Mouse (Mus musculus): ENCODE results near the gene Wdr26. TPM values are rescaled to one million over a fixed set of nuclear protein-coding genes. Genes with fewer than 3 reads are reported as not detected.

The Wdr26 gene
- polyA plus RNA-seq, 2 experiments from 2014 or later: 34.8 to 59.7 TPM

DNA sequence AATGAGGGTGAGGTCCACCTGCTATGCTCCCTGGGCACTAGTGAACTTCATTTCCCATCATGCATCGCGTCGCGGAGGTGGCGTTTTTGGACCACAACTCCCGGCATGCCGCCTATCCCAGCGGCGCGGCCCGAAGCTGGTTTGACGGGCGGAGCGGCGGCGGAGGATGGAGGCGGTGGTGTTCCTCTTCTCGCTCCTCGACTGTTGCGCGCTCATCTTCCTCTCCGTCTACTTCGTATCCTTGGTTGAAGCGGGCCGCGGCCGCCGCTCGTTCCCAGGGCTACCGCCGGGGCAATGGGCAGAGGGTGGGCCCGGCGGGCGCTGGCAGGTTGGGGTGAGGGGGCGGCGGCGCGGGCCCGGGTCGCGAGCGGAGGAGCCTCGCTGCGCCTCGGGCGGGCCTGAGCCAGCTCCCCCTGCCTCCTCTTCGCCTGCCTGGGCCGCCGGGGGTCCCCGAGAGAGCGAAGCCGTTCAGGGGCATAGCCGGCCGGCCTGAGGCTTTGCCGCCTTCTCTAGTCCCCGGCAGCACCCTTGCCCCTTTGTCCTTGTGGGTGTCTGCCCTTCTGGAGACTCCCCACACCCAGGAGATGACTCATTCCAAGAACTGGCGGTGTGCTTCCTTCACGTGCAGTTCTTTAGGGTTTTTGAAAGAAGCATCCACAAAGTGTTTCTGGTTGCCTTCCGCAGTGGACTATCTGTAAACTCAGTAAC lies 60.8 kb downstream of the Wdr26 start:
- ATAC-seq: peak; percentile 81

DNA sequence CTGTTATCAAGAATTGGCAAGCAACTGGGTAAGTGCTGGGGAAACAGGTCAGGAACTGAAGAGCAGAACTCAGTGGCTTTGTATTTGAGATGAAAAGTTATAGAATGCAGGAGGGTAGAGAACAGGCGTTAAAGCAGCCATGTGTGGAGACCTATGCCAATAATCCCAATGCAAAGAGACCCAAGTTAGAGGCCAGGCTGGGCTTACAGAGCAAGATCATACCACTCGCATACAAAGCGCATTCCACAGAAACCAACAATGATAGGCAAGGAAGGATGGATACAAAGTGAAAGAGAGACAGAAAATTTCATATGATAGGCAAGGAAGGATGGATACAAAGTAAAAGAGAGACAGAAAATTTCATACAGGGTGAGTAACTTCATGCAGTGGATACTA lies 61.4 kb downstream of the Wdr26 start:
- no peak for ATAC-seq

DNA sequence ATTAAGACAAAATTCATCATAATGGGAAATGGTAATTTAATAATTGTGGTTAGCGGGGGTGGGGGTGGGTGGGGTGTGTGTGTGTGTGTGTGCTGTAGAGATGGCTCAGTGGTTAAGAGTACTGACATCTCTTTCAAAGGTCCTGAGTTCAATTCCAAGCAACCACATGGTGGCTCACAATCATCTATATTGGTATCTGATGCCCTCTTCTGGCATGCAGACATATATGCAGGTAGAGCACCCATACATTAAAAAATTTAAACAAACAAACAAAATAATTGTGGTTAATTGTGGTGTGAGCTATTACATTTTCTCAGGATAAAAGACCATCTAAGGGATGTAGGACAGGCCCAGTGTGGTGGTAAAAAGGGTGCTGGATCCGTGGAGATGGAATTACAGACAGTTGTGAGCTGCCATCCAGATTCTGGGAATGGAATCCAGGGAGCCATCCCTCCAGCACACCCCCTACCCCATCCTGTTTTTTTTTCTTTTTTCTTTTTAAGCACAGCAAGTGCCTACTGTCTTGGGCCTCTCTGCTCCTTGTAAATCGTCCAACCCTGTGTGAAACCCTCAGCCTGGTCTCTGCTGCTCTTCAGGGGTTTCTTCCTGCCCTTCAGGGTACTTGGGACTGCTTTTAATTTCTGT lies 62.3 kb downstream of the Wdr26 start:
- no peak for ATAC-seq

DNA sequence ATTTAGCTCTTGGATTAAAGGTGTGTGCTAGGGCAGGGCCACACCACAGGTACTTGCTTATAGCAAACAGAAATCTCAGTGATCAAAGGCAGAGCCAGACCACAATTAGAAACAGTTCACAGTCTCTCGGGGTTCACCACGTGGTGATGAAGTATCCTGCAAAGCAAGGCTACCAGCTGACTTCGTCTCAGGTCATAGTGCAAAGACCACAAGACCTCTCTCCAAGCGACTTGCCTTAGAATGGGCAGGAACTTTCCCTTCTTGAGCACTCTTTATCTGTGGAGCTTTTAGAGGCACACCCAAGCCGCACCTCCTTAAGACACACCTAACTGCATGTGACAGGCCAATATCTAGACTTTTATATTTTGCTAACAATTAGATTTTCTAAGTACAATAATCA lies 63.3 kb downstream of the Wdr26 start:
- ATAC-seq: no peak

DNA sequence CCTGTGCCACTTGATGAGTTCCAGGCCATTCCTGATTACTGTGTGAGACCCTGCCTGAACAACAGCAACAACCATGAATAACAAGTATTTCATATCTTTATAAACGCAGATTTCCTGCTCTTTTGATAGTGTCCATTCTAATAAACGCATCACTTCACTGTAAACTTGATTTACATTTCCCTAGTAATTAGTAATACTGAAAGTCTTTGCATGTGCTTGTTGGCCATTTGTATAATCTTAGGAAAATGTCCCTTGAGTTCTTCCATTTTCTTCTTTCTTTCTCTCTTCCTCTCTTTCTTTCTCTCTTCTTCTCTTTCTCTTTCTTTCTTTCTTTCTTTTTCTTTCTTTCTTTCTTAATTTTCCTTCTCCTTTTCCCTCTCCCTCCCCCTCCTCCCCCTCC lies 65.6 kb downstream of the Wdr26 start:
- no peak for ATAC-seq

DNA sequence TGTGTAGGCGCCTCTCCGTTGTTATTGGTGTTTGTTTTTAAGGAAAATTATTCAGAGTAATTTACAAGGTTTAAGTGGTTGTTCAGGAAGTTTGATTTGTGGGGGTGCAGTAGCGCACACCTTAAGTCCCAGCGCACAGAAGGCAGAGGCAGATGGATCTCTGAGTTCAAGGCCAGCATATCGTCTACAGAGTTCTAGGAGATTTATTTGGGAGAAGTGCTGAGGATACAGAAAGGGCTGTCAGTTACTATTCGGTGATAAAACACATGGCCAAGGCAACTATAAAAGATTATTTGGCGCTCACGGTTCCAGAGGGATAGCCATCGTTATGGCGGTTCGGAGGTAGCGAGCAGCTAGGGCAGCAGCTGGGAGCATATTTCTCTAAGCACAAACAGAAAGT lies 66.8 kb downstream of the Wdr26 start:
- no peak for ATAC-seq

DNA sequence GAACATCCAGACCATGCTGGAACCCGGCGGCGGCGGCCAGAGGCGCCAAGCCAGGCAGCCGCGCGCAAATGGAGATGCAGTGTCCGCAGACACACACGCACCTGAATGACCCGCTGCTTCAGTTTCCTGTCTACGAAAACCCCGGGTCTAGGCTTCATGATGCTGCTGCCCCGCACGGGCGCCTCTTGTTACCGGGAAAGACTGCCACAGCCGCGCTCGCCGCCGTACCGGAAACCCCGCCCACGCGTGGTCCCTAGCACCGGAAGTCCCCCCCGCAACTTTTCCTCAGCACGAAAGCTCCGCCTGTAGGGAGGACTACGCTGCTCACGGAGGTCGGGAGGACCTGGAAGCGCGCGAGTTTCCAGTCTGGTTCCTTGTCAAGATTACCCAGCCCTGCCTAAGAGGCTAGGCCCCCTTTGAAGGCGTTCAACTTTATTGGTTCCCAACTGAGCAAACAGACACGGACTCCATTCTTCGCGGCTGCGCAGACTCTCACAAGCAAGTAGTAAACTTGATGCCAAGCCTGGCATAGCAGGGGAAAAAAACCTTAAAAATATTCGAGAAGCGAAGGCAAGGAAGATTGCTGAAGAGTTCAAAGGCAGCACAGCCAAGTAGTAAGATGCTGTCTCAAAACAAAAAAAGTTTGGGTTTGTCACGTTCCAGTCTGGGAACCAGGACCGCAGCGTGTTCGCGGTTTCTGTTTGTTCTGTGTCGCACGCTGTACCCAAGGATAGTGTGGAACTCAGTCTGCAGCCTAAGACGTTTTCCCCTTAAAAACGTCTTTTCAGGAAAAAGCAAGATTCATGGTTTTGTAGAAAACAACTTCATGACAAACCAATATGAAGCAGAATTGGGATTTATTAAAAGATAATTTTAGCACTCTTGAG lies 67.6 kb downstream of the Wdr26 start, which contains the start of the genes Nvl and Cnih4:
Nvl (minus strand) TSS at position 255 of the 887 bp plus-strand sequence.
Cnih4 (plus strand) TSS at position 744 of the 887 bp plus-strand sequence.
- peak; percentile 86 for ATAC-seq

DNA sequence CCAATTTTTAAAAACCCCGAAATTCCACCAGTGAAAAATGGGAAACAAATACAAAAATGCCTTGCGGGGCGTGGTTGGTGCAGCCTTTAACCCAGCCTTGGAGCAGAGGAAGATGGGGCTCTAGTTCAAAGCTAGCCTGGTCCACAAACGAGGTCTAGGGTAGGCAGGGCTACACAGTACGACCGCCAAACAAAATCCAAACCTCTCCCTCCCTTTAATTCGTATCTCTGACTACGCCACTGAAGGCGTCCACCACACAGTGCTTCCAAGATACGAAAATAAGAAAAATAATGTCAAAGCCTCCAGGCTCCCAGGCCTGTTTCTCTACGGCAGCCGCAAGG lies 68.2 kb downstream of the Wdr26 start:
- peak; percentile 34 for ATAC-seq

DNA sequence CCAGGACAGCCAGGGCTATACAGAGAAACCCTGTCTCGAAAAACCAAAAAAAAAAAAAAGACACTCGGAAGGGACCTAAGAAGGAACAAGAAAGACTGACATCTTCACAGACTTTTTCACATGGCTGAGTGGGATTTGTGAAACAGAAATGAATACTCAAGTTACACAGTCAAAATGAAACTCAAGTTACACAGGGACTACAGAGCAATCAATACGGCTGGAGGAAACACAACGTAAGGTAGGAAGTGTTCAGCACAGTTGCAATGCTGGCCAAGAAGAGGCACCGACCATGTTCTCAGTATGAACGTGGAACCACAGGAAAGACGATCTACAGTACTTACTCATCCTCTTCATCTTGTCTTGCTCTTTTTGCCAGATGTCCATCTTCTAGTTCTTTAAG lies 73.1 kb downstream of the Wdr26 start:
- ATAC-seq: peak; percentile 73

DNA sequence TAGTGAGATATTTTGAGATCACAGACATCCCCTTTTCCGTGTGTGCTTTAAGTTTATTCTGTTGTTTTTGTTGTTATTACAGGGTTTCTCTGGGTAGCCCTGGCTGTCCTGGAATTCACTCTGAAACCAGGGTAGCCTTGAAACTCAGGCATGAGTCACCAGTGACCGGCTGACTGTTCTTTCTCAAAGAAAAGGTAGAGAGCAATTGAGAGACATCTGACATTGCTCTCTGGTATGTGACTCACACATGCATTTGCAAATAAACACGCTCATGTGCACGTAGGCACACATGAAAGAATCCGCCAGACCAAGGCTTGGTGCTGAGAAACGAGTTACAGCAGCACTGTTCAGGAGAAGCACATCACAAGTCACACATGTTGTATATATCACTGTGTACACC lies 79.9 kb downstream of the Wdr26 start:
- no peak for ATAC-seq

DNA sequence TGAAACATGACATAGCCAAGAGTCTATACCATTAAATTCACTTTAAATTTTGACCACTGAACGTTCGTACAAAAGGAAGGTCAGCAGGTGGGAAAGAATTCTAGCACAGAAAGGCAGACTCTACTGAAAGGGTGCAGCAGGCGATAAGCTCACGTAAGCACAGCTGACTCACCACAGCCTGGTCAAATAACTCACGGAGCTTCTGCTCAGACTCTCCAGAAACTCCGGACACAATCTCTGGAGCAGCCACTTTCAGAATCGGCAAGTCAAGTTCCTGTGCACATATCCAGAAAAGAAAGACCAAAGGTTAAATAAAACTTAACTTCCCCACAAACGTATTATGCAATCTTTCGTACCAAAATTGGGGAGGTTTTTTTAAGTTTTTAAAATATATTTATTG lies 85.0 kb downstream of the Wdr26 start:
- ATAC-seq: no peak

DNA sequence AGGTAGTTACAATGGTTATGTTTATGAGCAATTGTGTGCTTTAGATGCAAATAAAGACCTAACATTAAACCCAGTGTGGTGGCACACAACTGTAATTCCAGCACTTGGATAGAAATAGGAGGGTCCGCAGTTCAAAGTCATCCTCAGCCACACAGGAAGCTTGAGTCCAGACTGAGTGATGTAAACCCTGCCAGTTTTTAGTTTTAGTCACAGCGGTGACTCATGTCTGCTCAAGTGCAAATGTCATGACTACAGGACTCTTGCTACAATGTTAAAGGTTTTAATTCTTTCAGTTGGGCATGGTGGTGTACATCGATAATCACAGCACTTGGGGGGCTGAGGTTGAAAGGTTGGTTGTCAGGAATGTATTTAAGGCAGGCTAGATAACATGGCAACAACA lies 85.9 kb downstream of the Wdr26 start:
- no peak for ATAC-seq

DNA sequence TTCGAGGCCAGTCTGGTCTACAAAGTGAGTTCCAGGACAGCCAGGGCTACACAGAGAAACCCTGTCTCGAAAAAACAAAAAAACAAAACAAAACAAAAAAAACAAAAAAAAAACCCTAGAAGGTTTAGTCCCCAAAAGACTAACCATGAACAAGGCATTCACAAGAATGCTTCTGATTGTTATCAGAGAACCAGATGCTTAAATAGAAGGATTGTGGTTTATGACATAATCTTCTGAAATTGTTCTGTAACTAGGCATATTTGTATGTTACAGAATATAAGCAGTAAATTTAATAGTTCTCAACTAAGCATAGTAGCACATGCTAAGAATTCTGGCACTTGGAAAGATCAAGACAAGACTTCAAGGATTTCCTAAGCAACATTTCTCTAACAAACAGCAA lies 87.7 kb downstream of the Wdr26 start:
- ATAC-seq: no peak

Other genes with a start within 250 kb of the Wdr26 start
- gene Ephx1, start 191.1 kb downstream of the Wdr26 start, polyA plus RNA-seq (2017; shearing (Covaris generic)): 100 to 1,000 TPM; 125 to 176 TPM
- under 1 TPM in 1 of 2 experiments, not detected in 1; 0.29 TPM for gene 9130409I23Rik, start 160.8 kb downstream of the Wdr26 start, polyA plus RNA-seq (2017; shearing (Covaris generic))
- 10 to 100 TPM; 27.8 to 37.9 TPM for gene Nvl, start 67.8 kb downstream of the Wdr26 start, polyA plus RNA-seq (2017; shearing (Covaris generic))
- 10 to 100 TPM; 71.6 to 91.0 TPM for gene Cnih4, start 67.3 kb downstream of the Wdr26 start, polyA plus RNA-seq (2017; shearing (Covaris generic))
- not detected for gene Cnih3, start 140.6 kb upstream of the Wdr26 start, polyA plus RNA-seq (2017; shearing (Covaris generic))

All from activated CD4-positive, CD25-positive, alpha-beta regulatory T cell, adult 4 months (primary cell).